Mouse (Mus musculus): ENCODE data around the gene Hint3.

- no peak for TF ChIP-seq CTCF (IDR thresholded peaks at IDR 0.05; ENCODE audit: low read depth)
- TF ChIP-seq EP300 (IDR thresholded peaks at IDR 0.05; ENCODE audit: low read depth): no peak
Observed at GRCm38 (mm10) chr10:30674825-30675224, 45.4 kb upstream of the Hint3 start.
